In the genomic region with DNA sequence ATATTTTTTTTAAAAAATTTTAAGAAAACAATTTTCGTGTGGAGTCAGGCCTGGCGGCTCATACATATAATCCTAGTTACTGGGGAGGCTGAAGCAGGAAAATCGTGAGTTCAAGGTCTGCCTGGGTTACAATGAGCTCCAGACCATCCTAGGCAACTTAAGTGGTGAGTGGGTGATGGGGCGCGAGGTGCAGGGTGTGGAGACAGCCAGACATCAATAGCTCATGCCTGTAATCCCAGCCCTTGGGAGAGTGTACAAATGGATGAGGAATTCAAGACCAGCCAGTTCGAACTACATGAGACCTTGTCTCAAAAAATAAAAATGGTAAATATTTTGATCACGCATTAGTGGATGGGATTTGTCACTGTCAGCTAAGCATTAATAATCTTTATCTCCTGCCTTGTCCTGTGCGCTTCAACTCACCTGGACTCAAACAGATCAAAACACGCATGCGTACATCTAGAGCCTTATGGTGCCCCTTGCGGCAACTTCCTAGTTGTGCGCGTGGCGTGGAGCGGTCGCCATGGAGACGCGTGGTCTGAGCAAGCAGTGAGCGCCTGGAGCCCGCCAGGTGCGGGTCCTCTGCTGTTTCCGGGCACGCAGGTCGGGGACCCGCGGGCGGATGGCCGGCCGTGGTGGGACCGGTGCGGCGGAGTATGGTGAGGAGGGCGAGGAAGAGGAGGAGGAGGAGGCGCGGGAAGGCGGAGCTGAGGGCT, we compare ENCODE assay signal across 8 mouse cellular contexts. TPM values are rescaled to one million over a fixed set of nuclear protein-coding genes. Genes with fewer than 3 reads are reported as not detected.
A peak's percentile ranks its signal among the peaks of the same experiment; 100 is the strongest.
DNase-seq lines count a peak whose midpoint lies in the region; ATAC-seq lines count a peak whose summit lies in the region.

1700016K19Rik (plus strand) TSS at position 473 of the 716 bp plus-strand sequence.

- H3K9me3 ChIP-seq in intestine, embryonic 14.5 days (ENCODE audit: control insufficient read depth, low read length): no peaks in the 10 kb centered on the region

- peak within 1 kb of the TSS; percentile 61 for H3K4me3 ChIP-seq in intestine, embryonic 14.5 days (ENCODE audit: low read depth, low read length)

- intact Hi-C loops in left cerebral cortex, postnatal 10 days (cut with DNase I): no loop called here

- H3K27me3 ChIP-seq in intestine, embryonic 14.5 days (replicated peaks; ENCODE audit: control insufficient read depth, insufficient read depth, low read length): no peaks in the 10 kb centered on the region

- H3K4me2 ChIP-seq in intestine, embryonic 14.5 days (ENCODE audit: low read length): peak within 1 kb of the TSS; percentile 79

- no peak within 1 kb of the TSS for H3K27ac ChIP-seq in intestine, embryonic 14.5 days (ENCODE audit: low read depth)

- DNase-seq in adrenal gland, adult (ENCODE audit: inconsistent age in 2 of 2, low spot score in 1 of 2): peak; percentile 82 to 92
- peak; percentile 88 for DNase-seq in embryo, embryonic 10.5 days (ENCODE audit: low spot score)
- peak; percentile 48 for DNase-seq in gastrocnemius, postnatal 25 days
- peak; percentile 88 for DNase-seq in intestine, embryonic 14.5 days (ENCODE audit: low spot score)
- DNase-seq in left cerebral cortex, postnatal 10 days (ENCODE audit: extremely low spot score in 1 of 2, low spot score in 2 of 2): peak; percentile 80 to 89
- DNase-seq in right cerebral cortex, postnatal 25 days: peak; percentile 76
- DNase-seq in urinary bladder, postnatal 36 days (ENCODE audit: low spot score in 2 of 2): peak; percentile 67 to 76

- peaks cover 3% of the 10 kb centered on the region; the same call in 1 of the 2 replicates for H3K4me1 ChIP-seq in intestine, embryonic 14.5 days (replicated peaks; ENCODE audit: control insufficient read depth, insufficient read depth, low read length)

- 13% methylated on average over 36 of the region's 36 CpGs for WGBS in intestine, embryonic 14.5 days

- H3K9ac ChIP-seq in intestine, embryonic 14.5 days (ENCODE audit: low read length): peak within 1 kb of the TSS; percentile 27; the same call in 1 of the 2 replicates

- H3K36me3 ChIP-seq in intestine, embryonic 14.5 days (ENCODE audit: control insufficient read depth, insufficient read depth, low read length): no peaks in the 10 kb centered on the region

- ATAC-seq in intestine, embryonic 14.5 days (replicated peaks; ENCODE audit: low FRiP score, low TSS enrichment, low read depth): peak; percentile 83
- ATAC-seq in megakaryocyte-erythroid progenitor cell, adult 5-6 weeks (replicated peaks; ENCODE audit: low FRiP score, low TSS enrichment, poor library complexity, severe bottlenecking): peak; percentile 90

RNA-seq across cellular contexts. Expression of gene 1700016K19Rik, which starts in this region (rescaled TPM):
- not detected for total RNA-seq in gastrocnemius, postnatal 25 days (2021)
- 2.7 and 4.0 TPM in 2 replicates for polyA plus RNA-seq in intestine, embryonic 14.5 days (2014; fragmentation: Nextera tagmentation; extraction: Ambion mirVana)
- total RNA-seq in left cerebral cortex, postnatal 10 days (2021): 1 to 10 TPM; 4.5 to 6.2 TPM
- total RNA-seq in megakaryocyte-erythroid progenitor cell, adult 5-6 weeks (2014; fragmentation: Nextera tagmentation): not detected in 2 replicates
- not detected in 2 replicates for total RNA-seq in megakaryocyte-erythroid progenitor cell, adult 5-6 weeks (2017)

Comparison
In these comparisons a context has a peak if more than half of its experiments do, and no peak if none do; other contexts are left out.
1. RNA of gene 1700016K19Rik (total RNA-seq): 4.5 to 6.2 TPM in left cerebral cortex, postnatal 10 days; not detected in gastrocnemius, postnatal 25 days and not detected in megakaryocyte-erythroid progenitor cell, adult 5-6 weeks; every median in the first group is over 4 times any median in the second.
2. Peak in DNase-seq in gastrocnemius, postnatal 25 days; RNA of the gene not detected or under 1 TPM.
3. Peak in ATAC-seq in megakaryocyte-erythroid progenitor cell, adult 5-6 weeks; RNA of the gene not detected or under 1 TPM.
4. Peak in every context shown above with its lines, with median percentiles within 50 percentile points of each other: DNase-seq.